Mouse (Mus musculus) small intestine, adult 2 months (tissue): ENCODE measurements at regions not wholly inside any gene's neighbourhood (a gene's known extent, or its start where the extent isn't known, plus 50 kb on each side); places are given as distances from the start of the nearest gene placed in this dataset.

Experiments
- H3K27ac ChIP-seq: fragments of 200-500 bp; 2 replicates; pipeline ENCODE4 v1.5.1; 2012; ENCODE audit warnings: low read depth, low read length, control low read depth, inconsistent platforms; ENCODE audit not compliant: insufficient read depth
- H3K27me3 ChIP-seq: fragments of 200-500 bp; 2 replicates; pipeline ENCODE4 v1.6.1; 2012; ENCODE audit warnings: mild to moderate bottlenecking, moderate library complexity, low read length, inconsistent platforms; ENCODE audit not compliant: control insufficient read depth, insufficient read depth
- H3K36me3 ChIP-seq: fragments of 200-500 bp; 2 replicates; pipeline ENCODE4 v1.6.1; 2012; ENCODE audit warnings: mild to moderate bottlenecking, low read length, control low read depth, inconsistent platforms; ENCODE audit not compliant: control insufficient read depth, insufficient read depth
- H3K4me1 ChIP-seq: fragments of 200-500 bp; 2 replicates; pipeline ENCODE4 v1.6.1; 2012; ENCODE audit warnings: low read length, inconsistent platforms, mixed read lengths; ENCODE audit not compliant: control insufficient read depth, insufficient read depth, insufficient read length
- H3K4me3 ChIP-seq: fragments of 200-500 bp; 2 replicates; pipeline ENCODE4 v1.5.1; 2012; ENCODE audit warnings: low read depth, mild to moderate bottlenecking, control low read depth, inconsistent platforms, low read length, moderate library complexity
- CTCF ChIP-seq: fragments of 200-500 bp; IDR thresholded peaks from 2 replicates; pipeline ENCODE4 v1.5.1; 2012; ENCODE audit warnings: low read depth, mild to moderate bottlenecking, control low read depth, inconsistent platforms, low read length, moderate library complexity, mixed read lengths; ENCODE audit not compliant: insufficient replicate concordance, insufficient read length; ENCODE audit errors: extremely low read depth
- POLR2A ChIP-seq: fragments of 200-500 bp; IDR thresholded peaks from 2 replicates; pipeline ENCODE4 v1.6.1; 2012; ENCODE audit warnings: low read depth, mild to moderate bottlenecking, control low read depth, inconsistent platforms, low read length, moderate library complexity
- WGBS: fragments of 180-500 bp; shearing (Covaris S2); methylation state at CpG from one replicate; pipeline ENCODE4 v1.1.7; 2018; 5-methylcytosine and 5-hydroxymethylcytosine counted together

DNA sequence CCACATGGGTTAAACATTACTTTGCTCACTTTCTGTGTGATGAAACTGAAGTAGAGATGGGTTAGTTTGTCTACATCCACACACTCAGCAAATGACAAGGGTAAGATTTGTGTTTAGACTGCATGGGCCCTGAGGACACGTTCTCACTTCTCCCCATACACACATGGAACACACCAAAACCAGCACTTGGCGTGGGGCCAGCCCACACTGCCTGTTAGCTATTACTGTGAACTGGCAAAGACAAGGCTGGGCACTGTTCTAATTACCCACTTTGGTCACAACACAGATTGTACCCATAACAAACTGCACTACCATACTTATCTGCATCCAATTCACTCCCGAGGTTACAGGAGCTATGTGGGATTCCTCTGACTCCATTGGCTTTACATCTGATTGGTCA lies 430.4 kb downstream of the Etnk1 start:
- no peak overlapping the region for H3K4me3 ChIP-seq
- H3K27me3 ChIP-seq: no peaks in the 10 kb centered on the region
- WGBS: 82% methylated on average over 3 of the region's 3 CpGs
- H3K4me1 ChIP-seq: no peaks in the 10 kb centered on the region
- H3K27ac ChIP-seq: no peak overlapping the region
- TF ChIP-seq POLR2A: no peak
- no peak for TF ChIP-seq CTCF
- no peaks in the 10 kb centered on the region for H3K36me3 ChIP-seq

DNA sequence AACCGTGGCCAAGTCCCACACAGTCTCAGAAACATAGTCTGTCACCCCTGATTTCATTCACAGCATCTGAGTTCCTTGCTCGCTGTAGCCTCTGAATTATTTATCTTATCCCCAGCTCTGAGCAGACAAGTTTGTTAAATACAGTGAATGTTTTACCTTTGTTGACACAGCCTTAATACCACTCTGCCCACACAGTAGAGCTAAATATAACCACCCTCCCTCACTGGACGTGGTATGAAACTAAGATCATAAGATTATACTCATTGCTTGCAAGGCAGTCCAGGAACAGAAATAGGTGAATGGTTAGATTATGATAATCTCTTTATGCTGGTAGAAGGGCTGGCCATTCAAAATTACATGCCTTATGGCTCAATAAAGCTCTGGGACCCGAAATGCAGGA lies 431.9 kb downstream of the Etnk1 start:
- no peak overlapping the region for H3K27ac ChIP-seq
- no peaks in the 10 kb centered on the region for H3K36me3 ChIP-seq
- H3K4me3 ChIP-seq: no peak overlapping the region
- TF ChIP-seq CTCF: no peak
- no peak for TF ChIP-seq POLR2A
- H3K4me1 ChIP-seq: no peaks in the 10 kb centered on the region
- H3K27me3 ChIP-seq: no peaks in the 10 kb centered on the region
- WGBS: 44% methylated on average over 4 of the region's 4 CpGs

DNA sequence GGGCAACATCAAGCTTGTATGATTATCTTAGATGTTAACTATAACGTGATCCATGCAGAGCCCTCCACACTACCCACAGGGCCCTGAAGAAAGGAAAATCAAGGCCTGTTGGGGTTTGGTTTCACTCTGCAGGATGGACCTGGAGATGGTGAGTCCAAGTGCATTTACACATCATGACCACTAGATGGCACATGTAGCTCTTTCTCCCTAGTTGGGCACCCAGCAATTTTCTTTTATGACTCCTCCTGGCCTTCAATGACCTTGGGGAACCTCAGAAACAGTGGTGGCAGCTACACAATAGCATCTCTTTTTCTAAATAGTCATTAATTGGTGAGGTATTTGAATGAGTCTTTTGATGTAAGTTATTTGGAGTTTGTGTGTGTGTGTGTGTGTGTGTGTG lies 442.1 kb downstream of the Etnk1 start:
- TF ChIP-seq POLR2A (no peak), CTCF (peak; percentile 33; the same call in 1 of the 2 replicates)
- H3K27ac ChIP-seq: no peak overlapping the region
- H3K4me3 ChIP-seq: no peak overlapping the region
- WGBS: 76% methylated on average over 1 of the region's 1 CpGs
- no peaks in the 10 kb centered on the region for H3K4me1 ChIP-seq
- no peaks in the 10 kb centered on the region for H3K36me3 ChIP-seq
- H3K27me3 ChIP-seq: no peaks in the 10 kb centered on the region

DNA sequence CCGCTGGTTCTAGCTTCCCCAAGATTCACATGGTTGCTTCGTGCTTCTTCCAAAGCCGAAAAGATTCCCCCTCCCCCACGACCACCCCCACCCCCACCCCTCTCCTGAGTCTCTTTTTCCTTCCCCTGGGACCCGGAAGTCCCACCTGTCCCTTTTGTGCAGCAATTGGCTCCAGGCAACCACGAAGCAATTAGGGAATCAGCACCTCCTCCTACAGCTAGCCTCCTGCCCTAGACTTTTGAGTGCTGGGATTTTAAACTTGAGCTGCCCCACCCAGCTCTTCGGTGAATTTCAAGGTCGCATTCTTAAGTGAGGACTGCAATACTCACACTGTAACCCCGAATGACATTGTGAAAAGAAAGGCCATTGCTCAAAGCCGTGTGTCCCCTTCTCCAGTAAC lies 445.9 kb downstream of the Etnk1 start:
- 71% methylated on average over 10 of the region's 10 CpGs for WGBS
- no peak for TF ChIP-seq POLR2A
- no peak for TF ChIP-seq CTCF
- no peaks in the 10 kb centered on the region for H3K27me3 ChIP-seq

DNA sequence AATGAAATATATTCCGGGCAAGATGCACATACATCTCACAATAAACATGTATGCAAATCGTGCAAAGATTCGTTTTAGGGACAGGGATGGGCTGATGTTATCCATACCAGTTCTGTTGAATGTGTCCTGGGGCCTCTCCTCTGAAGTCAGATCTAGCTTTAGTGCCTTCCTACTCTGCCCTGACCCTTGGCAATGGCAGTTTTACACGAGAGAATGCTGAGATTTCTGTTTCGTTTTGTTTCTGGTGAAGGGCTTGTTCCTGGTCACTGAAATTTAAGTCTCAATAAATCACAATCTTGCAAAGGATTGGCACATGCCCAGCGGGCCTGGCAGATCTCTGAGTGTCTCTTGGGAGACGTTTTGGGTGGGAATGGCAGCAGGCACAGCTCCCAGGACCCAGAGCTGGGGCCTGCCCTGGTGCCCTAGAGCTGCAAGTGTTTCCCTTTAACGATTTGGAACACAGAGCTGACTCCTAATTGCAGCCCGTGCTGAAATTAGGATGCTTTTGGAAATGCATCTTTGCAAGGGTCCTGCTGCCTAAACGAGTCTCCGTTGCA lies 447.5 kb downstream of the Etnk1 start:
- Histone ChIP-seq H3K4me3 (no peak overlapping the region), H3K36me3 (no peaks in the 10 kb centered on the region), H3K27me3 (no peaks in the 10 kb centered on the region), H3K4me1 (no peaks in the 10 kb centered on the region), H3K27ac (no peak overlapping the region)
- TF ChIP-seq CTCF (no peak), POLR2A (no peak)
- 73% methylated on average over 11 of the region's 11 CpGs for WGBS

More for the DNA sequence above, 445.9 kb downstream of the Etnk1 start:
- no peak overlapping the region for H3K27ac ChIP-seq
- no peaks in the 10 kb centered on the region for H3K4me1 ChIP-seq
- no peaks in the 10 kb centered on the region for H3K36me3 ChIP-seq
- H3K4me3 ChIP-seq: no peak overlapping the region

DNA sequence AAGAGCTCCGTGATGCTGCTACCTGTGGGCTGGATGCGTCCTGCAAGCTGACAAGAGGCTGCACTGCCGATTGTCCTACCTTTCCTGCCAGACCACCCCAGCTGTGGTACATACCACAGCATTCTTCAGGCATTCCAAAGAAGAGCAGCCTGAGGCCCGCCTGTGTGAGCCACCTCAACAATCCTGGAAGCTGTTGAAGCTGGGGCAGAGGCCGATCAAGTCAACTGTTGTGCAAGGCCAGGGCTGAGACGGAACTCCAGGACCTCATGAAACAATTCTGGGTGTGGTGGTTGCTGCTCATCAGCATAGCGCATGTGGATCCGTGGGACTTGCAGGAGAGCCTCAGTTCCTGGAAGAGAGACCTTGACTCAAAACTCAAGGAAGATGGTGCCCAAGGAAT lies 448.3 kb downstream of the Etnk1 start:
- H3K4me1 ChIP-seq: no peaks in the 10 kb centered on the region
- no peaks in the 10 kb centered on the region for H3K27me3 ChIP-seq
- 70% methylated on average over 8 of the region's 8 CpGs for WGBS
- H3K4me3 ChIP-seq: no peak overlapping the region
- TF ChIP-seq CTCF: no peak
- TF ChIP-seq POLR2A: no peak
- no peaks in the 10 kb centered on the region for H3K36me3 ChIP-seq
- no peak overlapping the region for H3K27ac ChIP-seq

DNA sequence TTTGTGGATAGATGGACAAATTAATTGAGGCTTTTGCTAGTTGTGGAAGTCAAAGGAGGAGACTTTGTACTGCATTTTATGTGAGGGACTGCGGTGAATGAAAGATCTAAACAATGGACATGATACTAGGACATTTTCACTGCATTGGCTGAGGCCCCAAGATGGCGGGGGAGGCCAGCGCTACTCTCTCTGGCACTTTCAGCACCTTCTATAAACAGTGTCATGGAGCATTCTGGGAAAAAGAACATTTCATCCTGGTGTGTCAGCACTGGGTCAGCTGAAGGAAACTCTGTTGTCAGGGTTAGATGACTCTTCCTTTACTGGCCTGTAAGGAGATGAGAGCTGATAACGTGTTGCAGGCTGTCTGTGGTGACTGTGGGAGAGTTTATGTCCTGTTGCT lies 449.4 kb downstream of the Etnk1 start:
- no peaks in the 10 kb centered on the region for H3K36me3 ChIP-seq
- no peak overlapping the region for H3K4me3 ChIP-seq
- no peak overlapping the region for H3K27ac ChIP-seq
- no peak for TF ChIP-seq CTCF
- no peak for TF ChIP-seq POLR2A
- WGBS: 81% methylated on average over 4 of the region's 4 CpGs
- no peaks in the 10 kb centered on the region for H3K4me1 ChIP-seq
- no peaks in the 10 kb centered on the region for H3K27me3 ChIP-seq
